Mouse (Mus musculus): ENCODE measurements around the gene Sdc1. TPM values are rescaled to one million over a fixed set of nuclear protein-coding genes. Genes with fewer than 3 reads are reported as not detected.
A peak's percentile ranks its signal among the peaks of the same experiment; 100 is the strongest.

Gene Sdc1
- polyA plus RNA-seq, 1 experiment from 2014 or later: 175 TPM

DNA sequence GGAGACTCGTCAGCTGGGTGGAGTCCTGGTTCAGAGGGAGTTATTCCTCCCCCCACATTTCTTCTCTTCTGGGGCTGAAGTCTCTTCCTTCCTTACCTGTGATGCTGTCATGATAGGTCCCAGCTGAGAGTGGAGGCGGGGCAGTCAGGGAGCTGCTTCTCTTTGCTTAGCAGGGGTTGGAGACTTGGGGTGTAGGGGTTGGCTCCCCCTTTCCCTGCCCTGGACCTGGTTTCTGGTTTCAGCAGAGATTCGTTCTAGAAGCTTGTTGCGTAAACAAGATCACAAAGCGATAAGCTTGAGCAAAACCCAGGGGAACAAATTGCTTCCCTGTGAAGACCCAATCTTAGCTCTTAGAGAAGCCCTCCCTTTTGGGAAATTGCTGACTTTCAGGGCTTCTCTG lies 15.4 kb downstream of the Sdc1 start:
- Histone ChIP-seq H3K36me3 (ENCODE audit: control insufficient read depth, insufficient read depth, low read length) (peaks cover 14% of the 10 kb centered on the region), H3K27me3 (ENCODE audit: control insufficient read depth, insufficient read depth, low read length) (no peaks in the 10 kb centered on the region), H3K4me3 (ENCODE audit: low read depth, low read length) (no peak overlapping the region), H3K4me2 (replicated peaks; ENCODE audit: low read depth) (no peak overlapping the region), H3K9me3 (ENCODE audit: control insufficient read depth, low read length) (no peaks in the 10 kb centered on the region), H3K4me1 (replicated peaks; ENCODE audit: control insufficient read depth, insufficient read depth) (peaks cover 3% of the 10 kb centered on the region; the same call in 1 of the 2 replicates), H3K9ac (ENCODE audit: low read length) (no peak overlapping the region), H3K27ac (replicated peaks) (peak overlapping the region; percentile 67; the same call in 1 of the 2 replicates)
- ATAC-seq (ENCODE audit: low FRiP score, low TSS enrichment): no peak
- no peak for TF ChIP-seq EP300 (optimal IDR thresholded peaks at IDR 0.05)
- TF ChIP-seq CTCF (IDR thresholded peaks at IDR 0.05; ENCODE audit: low read depth): no peak
- 51% methylated on average over 5 of the region's 5 CpGs for WGBS
- DNase-seq (ENCODE audit: low spot score): no peak

DNA sequence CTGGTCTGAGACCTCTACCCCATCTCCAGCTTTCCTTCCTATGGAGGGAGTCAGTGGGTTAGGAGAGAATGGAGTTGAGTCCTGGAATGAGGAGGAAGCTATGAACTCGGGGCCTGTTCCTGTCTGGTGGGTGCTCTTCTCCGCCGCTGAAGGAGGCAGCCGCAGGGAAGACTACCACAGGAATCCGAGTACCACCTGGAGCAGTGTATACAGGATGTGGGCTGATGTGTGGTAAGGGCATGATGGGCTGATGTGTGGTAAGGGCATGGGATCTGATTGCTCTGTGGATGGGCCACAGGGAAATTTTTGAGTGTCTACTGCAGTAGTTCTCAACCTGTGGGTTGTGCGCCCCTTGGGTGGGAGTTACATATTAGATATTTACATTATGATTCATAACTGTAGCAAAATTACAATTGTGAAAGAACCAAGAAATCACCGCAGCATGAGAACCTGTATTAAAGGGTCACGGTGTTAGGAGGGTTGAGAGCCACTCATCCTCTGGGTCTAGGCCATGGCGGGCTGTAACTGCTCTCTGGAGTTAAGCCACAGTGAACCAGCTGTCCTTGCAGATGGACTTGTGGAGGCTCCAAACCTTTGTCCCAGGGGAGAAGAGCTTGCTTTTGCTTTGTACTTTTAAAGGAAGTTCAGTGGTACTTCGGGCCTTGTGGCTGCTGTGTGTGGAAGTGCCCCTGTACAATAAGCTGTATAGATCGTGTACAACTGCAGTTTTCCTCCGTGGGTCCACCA lies 16.0 kb downstream of the Sdc1 start:
- H3K4me1 ChIP-seq (replicated peaks; ENCODE audit: control insufficient read depth, insufficient read depth): peaks cover 2% of the 10 kb centered on the region; the same call in 1 of the 2 replicates
- no peak overlapping the region for H3K9ac ChIP-seq (ENCODE audit: low read length)
- no peak for DNase-seq (ENCODE audit: low spot score)
- no peaks in the 10 kb centered on the region for H3K27me3 ChIP-seq (ENCODE audit: control insufficient read depth, insufficient read depth, low read length)
- H3K4me2 ChIP-seq (replicated peaks; ENCODE audit: low read depth): no peak overlapping the region
- peaks cover 16% of the 10 kb centered on the region for H3K36me3 ChIP-seq (ENCODE audit: control insufficient read depth, insufficient read depth, low read length)
- H3K4me3 ChIP-seq (ENCODE audit: low read depth, low read length): no peak overlapping the region
- TF ChIP-seq CTCF (IDR thresholded peaks at IDR 0.05; ENCODE audit: low read depth): no peak
- no peak for TF ChIP-seq EP300 (optimal IDR thresholded peaks at IDR 0.05)
- no peak for ATAC-seq (ENCODE audit: low FRiP score, low TSS enrichment)
- WGBS: 71% methylated on average over 12 of the region's 12 CpGs
- peak overlapping the region; percentile 41; the same call in 1 of the 2 replicates for H3K27ac ChIP-seq (replicated peaks)
- H3K9me3 ChIP-seq (ENCODE audit: control insufficient read depth, low read length): no peaks in the 10 kb centered on the region

DNA sequence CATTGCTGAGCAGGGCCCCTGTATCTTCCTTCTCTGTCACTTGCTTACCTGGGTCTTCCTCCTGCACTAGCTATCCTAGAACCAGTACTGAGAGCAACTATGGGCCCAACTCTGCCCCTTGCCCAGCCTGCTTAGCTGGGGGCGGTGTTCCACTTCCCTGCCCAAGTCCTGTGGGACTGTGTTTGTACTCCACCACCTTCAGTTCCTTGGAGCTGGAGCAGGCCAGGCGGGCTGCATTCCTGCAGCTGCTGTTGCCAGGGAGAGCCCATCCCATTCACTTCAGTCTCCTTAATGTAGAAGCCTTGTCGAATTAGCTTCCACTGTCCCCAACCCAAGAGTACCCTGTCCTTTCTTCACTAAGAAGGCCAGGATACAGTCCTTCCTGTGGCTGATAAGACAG lies 17.3 kb downstream of the Sdc1 start:
- Histone ChIP-seq H3K9me3 (ENCODE audit: control insufficient read depth, low read length) (no peaks in the 10 kb centered on the region), H3K9ac (ENCODE audit: low read length) (no peak overlapping the region), H3K4me2 (replicated peaks; ENCODE audit: low read depth) (no peak overlapping the region), H3K4me1 (replicated peaks; ENCODE audit: control insufficient read depth, insufficient read depth) (no peaks in the 10 kb centered on the region), H3K27ac (replicated peaks) (peak overlapping the region; percentile 9; the same call in 1 of the 2 replicates), H3K27me3 (ENCODE audit: control insufficient read depth, insufficient read depth, low read length) (no peaks in the 10 kb centered on the region), H3K36me3 (ENCODE audit: control insufficient read depth, insufficient read depth, low read length) (peaks cover 16% of the 10 kb centered on the region), H3K4me3 (ENCODE audit: low read depth, low read length) (no peak overlapping the region)
- DNase-seq (ENCODE audit: low spot score) (no peak), ATAC-seq (ENCODE audit: low FRiP score, low TSS enrichment) (no peak)
- WGBS: 66% methylated on average over 3 of the region's 3 CpGs
- TF ChIP-seq CTCF (IDR thresholded peaks at IDR 0.05; ENCODE audit: low read depth) (no peak), EP300 (optimal IDR thresholded peaks at IDR 0.05) (no peak)

DNA sequence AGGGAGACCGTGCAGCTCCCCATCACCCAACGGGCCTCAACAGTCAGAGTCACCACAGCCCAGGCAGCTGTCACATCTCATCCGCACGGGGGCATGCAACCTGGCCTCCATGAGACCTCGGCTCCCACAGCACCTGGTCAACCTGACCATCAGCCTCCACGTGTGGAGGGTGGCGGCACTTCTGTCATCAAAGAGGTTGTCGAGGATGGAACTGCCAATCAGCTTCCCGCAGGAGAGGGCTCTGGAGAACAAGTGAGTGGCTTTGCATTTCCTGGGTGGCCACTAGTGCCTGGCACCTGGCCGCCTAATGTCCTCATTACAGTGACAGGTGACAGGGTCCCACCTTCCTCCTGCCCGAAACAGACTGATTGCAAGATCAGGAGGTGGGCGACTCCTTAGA lies 19.5 kb downstream of the Sdc1 start:
- ATAC-seq (ENCODE audit: low FRiP score, low TSS enrichment) (no peak), DNase-seq (ENCODE audit: low spot score) (no peak)
- no peak for TF ChIP-seq CTCF (IDR thresholded peaks at IDR 0.05; ENCODE audit: low read depth)
- TF ChIP-seq EP300 (optimal IDR thresholded peaks at IDR 0.05): no peak
- H3K4me3 ChIP-seq (ENCODE audit: low read depth, low read length): no peak overlapping the region
- 89% methylated on average over 12 of the region's 12 CpGs for WGBS
- H3K9ac ChIP-seq (ENCODE audit: low read length): no peak overlapping the region
- peaks cover 16% of the 10 kb centered on the region for H3K36me3 ChIP-seq (ENCODE audit: control insufficient read depth, insufficient read depth, low read length)
- H3K27ac ChIP-seq (replicated peaks): no peak overlapping the region
- H3K27me3 ChIP-seq (ENCODE audit: control insufficient read depth, insufficient read depth, low read length): no peaks in the 10 kb centered on the region
- no peak overlapping the region for H3K4me2 ChIP-seq (replicated peaks; ENCODE audit: low read depth)
- H3K9me3 ChIP-seq (ENCODE audit: control insufficient read depth, low read length): no peaks in the 10 kb centered on the region
- H3K4me1 ChIP-seq (replicated peaks; ENCODE audit: control insufficient read depth, insufficient read depth): no peaks in the 10 kb centered on the region

DNA sequence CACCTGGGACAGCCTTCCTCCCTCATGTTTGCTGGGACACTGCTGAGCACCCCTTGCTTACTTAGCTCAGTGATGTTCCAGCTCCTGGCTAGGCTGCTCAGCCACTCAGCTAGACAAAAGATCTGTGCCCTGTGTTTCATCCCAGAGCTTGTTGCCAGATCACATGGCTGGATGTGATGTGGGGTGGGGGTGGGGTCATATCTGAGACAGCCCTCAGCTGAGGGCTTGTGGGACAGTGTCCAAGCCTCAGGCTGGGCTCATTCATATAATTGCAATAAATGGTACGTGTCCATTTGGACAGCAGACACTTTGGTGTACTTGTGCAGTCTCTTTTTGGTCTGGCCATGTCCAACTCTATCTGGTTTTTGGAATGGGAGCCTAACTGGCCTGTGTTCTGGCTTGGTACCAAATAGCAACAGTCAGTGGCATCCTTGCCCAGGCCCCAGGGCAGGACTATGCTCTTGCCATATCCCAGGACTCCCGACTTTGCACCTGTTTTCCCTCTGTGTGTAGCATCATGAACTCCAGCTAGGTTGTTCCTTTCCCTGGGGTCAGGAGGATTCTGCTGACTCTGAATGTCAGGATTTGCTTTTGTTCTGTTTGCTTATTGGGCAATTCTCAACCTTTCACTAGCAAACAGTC lies 22.4 kb downstream of the Sdc1 start:
- Histone ChIP-seq H3K4me2 (replicated peaks; ENCODE audit: low read depth) (no peak overlapping the region), H3K9ac (ENCODE audit: low read length) (no peak overlapping the region), H3K27me3 (ENCODE audit: control insufficient read depth, insufficient read depth, low read length) (no peaks in the 10 kb centered on the region), H3K36me3 (ENCODE audit: control insufficient read depth, insufficient read depth, low read length) (peaks cover 16% of the 10 kb centered on the region), H3K4me1 (replicated peaks; ENCODE audit: control insufficient read depth, insufficient read depth) (no peaks in the 10 kb centered on the region; the same call in 1 of the 2 replicates), H3K27ac (replicated peaks) (no peak overlapping the region), H3K9me3 (ENCODE audit: control insufficient read depth, low read length) (no peaks in the 10 kb centered on the region), H3K4me3 (ENCODE audit: low read depth, low read length) (no peak overlapping the region)
- no peak for ATAC-seq (ENCODE audit: low FRiP score, low TSS enrichment)
- no peak for DNase-seq (ENCODE audit: low spot score)
- TF ChIP-seq EP300 (optimal IDR thresholded peaks at IDR 0.05): no peak
- TF ChIP-seq CTCF (IDR thresholded peaks at IDR 0.05; ENCODE audit: low read depth): no peak
- WGBS: 83% methylated on average over 2 of the region's 2 CpGs

DNA sequence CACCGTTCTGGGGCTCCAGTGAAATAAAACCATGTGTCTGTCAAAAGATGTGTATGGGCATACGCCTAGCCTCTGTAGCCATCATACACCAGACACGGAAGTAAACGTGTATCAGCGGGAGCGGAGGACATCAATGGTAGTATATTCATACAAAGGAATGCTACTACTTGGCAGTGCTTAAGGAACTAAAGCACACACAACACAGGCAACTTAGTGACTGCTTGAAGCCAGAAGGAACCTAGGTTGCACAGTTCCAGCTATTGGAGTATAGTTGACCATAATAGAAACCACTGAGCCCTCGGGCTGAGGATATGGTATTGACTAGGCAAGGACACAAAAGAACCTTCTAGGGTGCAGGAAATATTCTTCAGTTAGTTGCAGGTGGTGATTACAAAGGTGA lies 26.8 kb downstream of the Sdc1 start:
- Histone ChIP-seq H3K27ac (replicated peaks) (peak overlapping the region; percentile 92), H3K9ac (ENCODE audit: low read length) (no peak overlapping the region), H3K4me2 (replicated peaks; ENCODE audit: low read depth) (no peak overlapping the region), H3K9me3 (ENCODE audit: control insufficient read depth, low read length) (no peaks in the 10 kb centered on the region), H3K27me3 (ENCODE audit: control insufficient read depth, insufficient read depth, low read length) (no peaks in the 10 kb centered on the region), H3K4me1 (replicated peaks; ENCODE audit: control insufficient read depth, insufficient read depth) (peaks cover 6% of the 10 kb centered on the region), H3K36me3 (ENCODE audit: control insufficient read depth, insufficient read depth, low read length) (no peaks in the 10 kb centered on the region), H3K4me3 (ENCODE audit: low read depth, low read length) (no peak overlapping the region)
- 56% methylated on average over 7 of the region's 7 CpGs for WGBS
- ATAC-seq (ENCODE audit: low FRiP score, low TSS enrichment): peak; percentile 41
- DNase-seq (ENCODE audit: low spot score): no peak
- TF ChIP-seq EP300 (optimal IDR thresholded peaks at IDR 0.05): no peak
- TF ChIP-seq CTCF (IDR thresholded peaks at IDR 0.05; ENCODE audit: low read depth): no peak

All from stomach, postnatal 0 days (tissue).